Mouse (Mus musculus) large intestine, adult 2 months (tissue): ENCODE measurements around the gene Cd24a. TPM values are rescaled to one million over a fixed set of nuclear protein-coding genes. Genes with fewer than 3 reads are reported as not detected.

Experiments
- DNase-seq: peaks from one replicate; pipeline ENCODE4 v3.0.0-alpha.2; 2012; ENCODE audit warnings: low read depth, low spot score
- WGBS: fragments of 180-500 bp; shearing (Covaris S2); methylation state at CpG from one replicate; pipeline ENCODE4 v1.1.7; 2018; 5-methylcytosine and 5-hydroxymethylcytosine counted together
- polyA plus RNA-seq: library from polyadenylated mRNA; depleted of rRNA; stranded (reverse); fragments of >200 nt; gene quantifications from 2 replicates; pipeline ENCODE4 v1.2.3, GENCODE M21; 2012

Gene Cd24a
- polyA plus RNA-seq, 1 experiment, result 186 TPM

DNA sequence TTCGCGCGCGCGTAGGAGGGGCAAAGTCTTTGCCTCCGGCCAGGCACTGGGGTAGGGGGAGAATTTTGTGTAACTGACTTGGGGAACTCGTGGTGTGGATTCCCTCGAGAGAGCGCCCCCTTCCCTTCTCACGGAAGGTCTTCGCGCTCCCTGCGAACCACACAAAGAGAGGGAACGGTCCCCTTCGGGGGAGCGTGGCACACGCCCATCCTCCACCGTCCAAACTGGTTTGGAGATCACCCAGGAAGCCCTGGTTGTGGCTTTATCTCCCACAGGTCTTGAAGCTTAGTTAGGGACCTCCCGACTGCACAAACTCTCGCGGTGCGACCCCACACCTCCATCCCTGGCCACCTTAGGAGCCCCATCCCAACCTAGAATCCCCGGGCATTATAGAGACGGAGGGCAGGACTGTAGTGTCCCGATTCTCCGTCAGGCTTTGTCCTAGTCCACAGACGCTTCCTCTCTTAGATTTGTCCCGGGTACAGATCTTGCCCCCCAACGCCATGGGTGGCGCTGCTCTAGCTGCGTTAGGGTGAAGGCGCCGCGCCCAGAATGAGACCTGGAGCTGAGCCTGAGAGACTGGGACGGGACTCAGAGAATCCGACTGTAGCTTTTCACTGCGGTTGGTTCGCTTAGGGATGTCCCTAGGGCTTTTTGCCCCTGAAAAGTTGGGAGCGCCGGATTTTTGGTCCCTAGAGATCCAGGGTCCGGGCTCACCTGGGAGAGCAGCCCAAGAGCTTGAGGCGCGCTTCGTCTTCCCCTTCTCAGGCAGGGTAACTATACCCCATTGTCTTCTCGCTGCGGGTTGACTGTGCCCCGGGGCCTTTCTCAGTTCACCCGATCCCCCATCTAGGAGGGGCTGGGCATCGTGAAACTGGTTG is 1.5 kb downstream of the Cd24a start:
- no peak for DNase-seq
- under 1% methylated on average over 49 of the region's 49 CpGs for WGBS

GRCm38 (mm10) chr10:43580649-43581078 is 2.6 kb downstream of the Cd24a start:
- 4% methylated on average over 15 of the region's 15 CpGs for WGBS
- no peak for DNase-seq

DNA sequence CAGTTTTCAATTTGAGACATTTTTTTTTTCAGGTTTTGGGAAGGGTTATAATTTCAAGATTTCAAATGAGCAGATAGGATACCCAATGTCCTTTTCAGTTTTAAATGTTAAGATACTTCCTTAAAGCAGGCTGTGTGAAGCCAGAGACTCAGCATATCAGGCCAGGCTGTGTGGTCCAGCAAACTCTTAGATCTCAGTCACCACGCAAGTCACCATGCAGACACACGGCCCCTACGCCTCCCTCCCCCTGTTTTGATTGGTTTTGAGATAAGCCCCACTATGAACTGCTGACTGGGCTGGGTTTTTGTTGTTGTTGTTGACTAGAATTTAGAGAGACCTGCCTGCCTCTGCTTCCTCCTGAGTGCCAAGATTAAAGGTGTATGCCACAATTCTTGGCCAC is 3.2 kb downstream of the Cd24a start:
- 52% methylated on average over 3 of the region's 3 CpGs for WGBS
- no peak for DNase-seq

DNA sequence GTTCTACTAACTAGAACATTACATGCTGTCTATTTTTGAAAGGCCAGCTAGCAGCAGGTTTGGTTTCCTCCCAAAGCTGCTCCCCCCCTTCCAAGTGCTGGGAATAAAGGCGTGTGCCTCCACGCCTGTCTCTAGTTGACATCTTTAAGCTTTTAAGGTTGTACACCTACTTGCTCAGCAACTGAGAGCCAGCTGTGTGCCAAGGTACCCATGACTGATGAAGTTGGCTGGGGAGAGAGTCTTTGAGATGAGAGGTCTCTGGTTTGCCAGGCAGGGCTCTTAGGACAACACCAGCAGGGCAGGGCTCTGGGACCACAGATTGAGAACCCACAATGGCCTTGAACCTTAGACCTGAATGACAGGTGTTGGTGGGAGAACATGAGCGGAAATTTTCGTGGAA is 6.5 kb downstream of the Cd24a start:
- no peak for DNase-seq
- 75% methylated on average over 4 of the region's 4 CpGs for WGBS

DNA sequence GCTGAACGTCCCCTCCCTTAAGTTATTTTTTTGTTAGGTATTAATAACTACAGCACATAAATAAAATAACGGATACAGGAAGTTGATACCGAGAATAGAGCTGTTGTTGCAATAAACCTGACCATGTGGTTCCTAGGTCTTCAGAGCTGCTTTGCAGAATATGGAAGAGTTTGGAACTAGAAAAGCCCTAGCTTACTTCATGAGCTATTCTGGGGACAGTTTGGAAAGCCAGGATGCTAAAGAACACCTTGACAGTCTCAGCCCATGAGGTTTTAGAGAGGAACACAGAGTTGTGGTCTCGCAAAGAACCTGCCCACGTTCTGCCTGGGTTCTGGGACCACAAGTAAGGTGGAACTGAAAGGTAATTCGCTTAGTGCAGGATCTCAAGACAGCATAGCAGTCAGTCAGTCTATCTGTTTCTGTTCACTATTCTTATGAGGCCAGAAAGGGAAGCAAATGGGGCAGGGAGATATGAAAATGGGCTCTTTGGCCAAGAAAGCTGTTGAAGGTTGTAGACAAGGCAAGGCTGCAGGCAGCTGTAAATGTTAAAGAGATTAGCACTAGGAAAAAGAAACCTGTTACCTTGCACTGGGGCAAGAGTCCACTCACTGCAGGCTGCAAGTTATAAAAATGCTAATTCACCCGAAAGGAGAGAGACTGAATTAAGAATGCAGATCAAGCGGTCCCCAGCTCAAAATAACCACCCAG is 10.5 kb downstream of the Cd24a start:
- no peak for DNase-seq
- WGBS, result 39% methylated on average over 8 of the region's 8 CpGs

DNA sequence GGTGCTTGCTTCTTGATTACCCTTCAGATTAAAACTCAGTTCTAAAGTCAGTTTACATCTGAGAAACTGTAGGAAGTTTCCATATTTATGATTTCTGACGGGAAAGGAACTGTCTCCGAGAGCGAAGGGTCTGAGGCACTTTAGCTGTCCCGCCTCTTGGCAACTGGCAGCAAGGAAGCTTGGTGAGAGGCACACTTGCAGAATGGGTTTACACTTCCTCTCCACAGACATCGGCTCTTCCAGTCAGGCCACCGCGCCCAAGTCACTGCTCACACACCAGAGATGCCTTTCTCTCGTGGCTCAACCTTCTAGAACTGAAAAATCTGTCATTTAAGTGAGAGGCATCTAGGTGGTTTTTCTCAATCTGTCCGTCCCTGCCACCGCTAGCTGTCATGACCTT is 13.4 kb downstream of the Cd24a start:
- DNase-seq, result no peak
- 59% methylated on average over 10 of the region's 10 CpGs for WGBS

DNA sequence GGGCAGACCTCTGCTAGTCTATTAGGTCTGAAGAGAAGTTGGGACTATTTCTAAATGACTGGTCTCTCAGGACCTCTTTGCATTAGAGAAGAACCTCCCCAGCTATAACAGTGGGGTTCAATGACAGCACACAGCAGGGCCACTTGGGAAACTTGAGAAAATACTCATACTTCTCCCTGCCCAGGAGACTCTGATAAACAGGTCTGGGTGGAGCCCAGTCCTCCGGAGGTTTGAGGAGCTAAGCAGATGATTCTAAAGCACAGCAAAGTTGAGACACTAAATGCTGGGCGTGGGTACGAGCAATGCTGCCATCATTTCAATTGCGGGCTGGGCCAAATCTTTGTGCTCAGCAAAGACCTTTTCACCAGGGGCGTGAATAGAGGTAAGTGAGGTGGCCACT is 15.1 kb downstream of the Cd24a start:
- 62% methylated on average over 5 of the region's 5 CpGs for WGBS
- DNase-seq, result no peak

GRCm38 (mm10) chr10:43594187-43594586 is 16.1 kb downstream of the Cd24a start:
- 78% methylated on average over 2 of the region's 2 CpGs for WGBS
- no peak for DNase-seq

DNA sequence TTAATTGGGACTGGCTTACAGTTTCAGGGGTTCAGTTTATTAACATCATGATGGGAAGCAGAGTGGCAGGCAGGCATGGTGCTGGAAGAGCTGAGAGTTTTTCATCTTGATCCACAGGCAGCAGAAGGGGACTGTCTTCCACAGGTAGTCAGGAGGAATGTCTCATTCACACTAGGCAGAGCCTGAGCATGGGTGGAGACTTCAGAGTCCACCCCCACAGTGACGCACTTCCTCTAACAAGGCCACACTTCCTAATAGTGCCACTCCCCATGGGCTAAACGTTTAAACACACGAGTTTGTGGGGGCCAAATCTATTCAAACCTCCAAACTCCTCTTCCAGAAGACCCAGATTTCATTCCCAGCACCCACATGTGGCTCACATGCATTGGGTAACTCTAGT is 16.8 kb downstream of the Cd24a start:
- 39% methylated on average over 3 of the region's 3 CpGs for WGBS
- DNase-seq, result no peak

DNA sequence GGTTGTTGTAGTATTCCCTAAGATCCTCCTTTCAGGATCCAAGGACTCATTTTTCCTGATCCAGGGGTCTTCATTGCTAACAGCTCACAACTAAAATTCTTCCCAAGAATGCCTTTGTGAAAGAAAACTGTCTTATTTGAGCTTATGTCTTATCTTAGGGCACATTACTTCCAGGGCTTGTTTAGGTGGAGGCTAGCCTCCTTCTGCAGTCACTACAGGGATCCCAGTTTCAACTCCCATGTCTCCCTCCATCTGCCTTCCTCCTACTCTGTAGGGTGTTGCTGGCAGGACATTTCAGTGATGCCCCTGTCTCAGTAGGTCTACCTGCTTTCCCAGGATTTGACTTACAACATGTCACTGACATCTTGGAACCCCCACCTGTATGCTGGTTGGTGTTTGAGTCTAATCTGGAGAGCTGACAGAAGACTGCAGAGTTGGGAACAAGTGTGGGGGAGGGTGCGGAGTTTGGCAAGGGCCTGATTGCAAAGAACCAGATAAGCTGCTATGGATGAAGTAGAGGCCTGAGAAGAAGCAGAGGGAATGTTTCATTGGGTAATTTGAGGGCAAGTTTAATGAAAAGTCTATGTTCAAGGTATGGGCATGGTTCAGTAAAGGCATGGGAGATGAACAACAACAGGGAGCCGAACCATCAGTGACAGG is 20.1 kb downstream of the Cd24a start:
- WGBS, result 94% methylated on average over 2 of the region's 2 CpGs
- DNase-seq, result no peak

- WGBS, result 76% methylated on average over 1 of the region's 1 CpGs
- no peak for DNase-seq
Measured at GRCm38 (mm10) chr10:43601039-43601438, 23.0 kb downstream of the Cd24a start.

GRCm38 (mm10) chr10:43601511-43602396 is 23.7 kb downstream of the Cd24a start:
- no peak for DNase-seq
- 43% methylated on average over 14 of the region's 14 CpGs for WGBS

DNA sequence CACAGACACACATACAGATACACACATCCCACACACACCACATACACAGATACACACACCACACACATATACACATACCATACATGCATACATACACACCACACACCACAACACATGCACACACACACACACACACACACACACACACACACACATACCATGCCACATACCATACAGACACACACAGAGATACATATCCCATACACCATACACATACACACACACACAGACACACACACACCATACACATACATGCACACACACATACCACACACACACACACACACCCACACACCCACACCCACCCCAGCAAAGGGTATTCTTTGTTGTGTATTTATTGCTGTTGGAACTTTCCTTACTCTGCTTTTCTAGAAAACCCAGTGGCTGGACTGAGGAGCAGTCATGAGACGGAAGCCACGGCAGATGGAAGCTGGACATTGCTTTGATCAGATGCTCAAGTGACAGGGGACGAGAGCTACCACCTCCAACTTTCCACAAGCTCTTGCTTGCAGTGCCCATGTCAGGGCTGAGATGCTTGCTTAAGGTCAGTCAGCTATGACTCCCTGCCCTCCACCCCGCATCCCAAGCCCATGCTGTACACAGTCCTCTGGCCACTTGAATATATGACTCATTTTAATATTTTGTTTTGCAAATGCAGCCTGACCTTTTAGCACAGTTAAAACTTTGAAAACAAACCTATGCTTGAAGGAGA is 26.0 kb downstream of the Cd24a start:
- DNase-seq, result no peak
- 84% methylated on average over 4 of the region's 4 CpGs for WGBS

- no peak for DNase-seq
- WGBS, result 44% methylated on average over 10 of the region's 10 CpGs
Measured at GRCm38 (mm10) chr10:43604687-43605250, 26.7 kb downstream of the Cd24a start.

DNA sequence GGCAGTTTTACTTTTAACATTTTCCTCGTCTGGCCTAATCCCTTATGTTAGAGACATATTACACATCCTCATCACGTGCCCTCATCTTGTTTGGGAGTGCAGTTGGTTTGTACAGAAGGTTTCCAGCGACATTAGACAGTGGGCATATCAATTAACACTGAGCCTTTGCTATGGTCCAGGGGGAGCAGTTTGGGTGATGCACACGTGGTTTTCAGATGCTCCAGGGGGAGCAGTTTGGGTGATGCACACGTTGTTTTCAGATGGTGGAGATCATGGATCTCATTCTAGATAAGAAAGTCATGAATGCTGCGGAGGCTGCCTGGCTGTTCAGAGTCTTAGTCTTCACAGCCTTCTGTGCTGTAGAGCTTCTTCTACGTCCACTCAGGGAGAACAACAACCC is 27.8 kb downstream of the Cd24a start:
- DNase-seq, result no peak

DNA sequence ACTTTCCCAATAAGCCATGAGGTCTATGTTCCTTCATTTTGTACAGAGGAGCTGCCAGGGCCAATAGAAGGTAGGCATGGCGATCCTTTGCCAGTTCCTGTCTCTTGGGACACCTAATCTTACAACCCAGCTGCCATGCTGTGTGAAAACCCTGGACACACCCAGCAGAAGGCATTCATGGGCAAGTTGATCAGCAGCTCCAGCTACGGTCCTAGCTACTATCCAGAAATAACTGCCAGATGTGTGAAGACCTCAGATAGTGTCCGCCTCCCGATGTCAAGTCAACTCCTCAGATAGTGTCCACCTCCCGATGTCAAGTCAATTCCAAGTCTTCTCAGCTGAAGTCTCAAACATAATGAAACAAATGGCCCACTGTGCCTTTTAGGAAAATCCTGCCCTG is 31.4 kb downstream of the Cd24a start:
- WGBS, result 90% methylated on average over 5 of the region's 5 CpGs
- DNase-seq, result no peak

More for the DNA sequence above, 27.8 kb downstream of the Cd24a start:
- 84% methylated on average over 7 of the region's 7 CpGs for WGBS

DNA sequence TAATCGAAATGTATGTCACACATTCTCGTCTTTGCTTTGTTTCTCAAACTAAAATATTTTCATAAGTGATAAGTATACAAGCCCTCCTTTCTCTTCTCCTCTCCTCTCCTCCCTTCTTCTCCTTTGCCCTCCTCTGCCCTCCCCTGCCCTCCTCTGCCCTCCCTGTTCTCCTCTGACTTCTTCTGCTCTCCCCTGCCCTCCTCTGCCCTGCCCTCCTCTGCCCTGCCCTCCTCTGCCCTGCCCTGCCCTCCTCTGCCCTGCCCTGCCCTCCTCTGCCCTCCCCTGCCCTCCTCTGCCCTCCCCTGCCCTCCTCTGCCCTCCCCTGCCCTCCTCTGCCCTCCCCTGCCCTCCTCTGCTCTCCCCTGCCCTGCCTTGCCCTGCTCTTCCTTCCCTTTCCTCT is 31.9 kb downstream of the Cd24a start:
- DNase-seq, result no peak
- 88% methylated on average over 2 of the region's 2 CpGs for WGBS

DNA sequence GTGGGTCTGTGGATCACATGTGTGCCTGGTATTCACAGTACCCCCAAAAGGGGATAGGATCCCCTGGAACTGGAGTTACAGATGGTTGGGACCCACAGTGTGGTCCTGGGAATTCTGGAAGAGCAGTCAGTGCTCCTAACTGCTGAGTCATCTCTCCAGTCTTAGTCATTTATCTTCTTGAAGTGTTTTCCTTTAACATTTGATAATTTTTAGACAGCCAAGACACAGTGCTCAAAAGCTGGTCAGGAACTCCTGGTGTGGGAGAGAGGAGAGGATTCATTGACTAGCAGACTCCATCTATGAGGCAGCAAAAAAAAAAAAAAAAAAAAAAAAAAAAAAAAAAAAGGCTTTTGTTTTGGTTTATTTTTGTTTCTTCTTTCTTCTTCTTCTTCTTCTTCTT is 33.0 kb downstream of the Cd24a start:
- no peak for DNase-seq

GRCm38 (mm10) chr10:43619059-43619531 is 41.0 kb downstream of the Cd24a start:
- 24% methylated on average over 6 of the region's 6 CpGs for WGBS
- DNase-seq, result no peak
